Mouse (Mus musculus): ENCODE data around the gene Tcte2. TPM values are rescaled to one million over a fixed set of nuclear protein-coding genes. Genes with fewer than 3 reads are reported as not detected.

The Tcte2 gene
- total and polyA plus RNA-seq, 3 experiments: 0.17 TPM; not detected in 2

DNA sequence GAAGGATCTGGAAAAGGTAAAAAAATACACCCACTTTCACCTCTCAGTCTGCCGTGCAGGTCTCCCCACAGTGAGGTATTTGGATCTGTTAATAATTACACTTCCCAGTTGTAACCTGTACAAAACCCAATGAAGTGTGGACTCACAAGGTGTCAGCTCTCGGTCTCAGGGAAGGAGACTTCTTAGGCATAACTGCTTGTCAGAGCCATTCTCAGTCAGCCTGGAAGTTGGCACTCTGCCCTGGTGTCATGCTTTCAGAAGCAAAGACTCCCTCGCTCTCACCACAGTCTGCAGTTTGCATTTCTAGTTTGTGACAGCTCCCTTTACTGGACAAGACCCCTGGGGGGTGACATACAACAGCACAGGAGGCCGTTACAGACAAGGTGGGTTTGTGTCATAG is 16.8 kb downstream of the Tcte2 start:
- Histone ChIP-seq H3K4me1 (ENCODE audit: control insufficient read depth in 1 of 2, insufficient read depth in 2 of 2) (peaks cover 3 to 27% of the 10 kb centered on the region in 2 experiments; a peak in 3 of 4 replicates), H3K79me2 (replicated peaks; ENCODE audit: control insufficient read depth, extremely low read depth, insufficient read depth, poor library complexity, severe bottlenecking) (no peaks in the 10 kb centered on the region), H3K4me2 (ENCODE audit: insufficient read depth, low read depth, poor library complexity, severe bottlenecking) (no peak overlapping the region), H3K36me3 (replicated peaks in 1 of 2; ENCODE audit: control insufficient read depth in 1 of 2, insufficient read depth in 1 of 2, low read length in 1 of 2) (no peaks in the 10 kb centered on the region), H3K27ac (ENCODE audit: insufficient read depth, low read depth) (no peak overlapping the region), H3K27me3 (replicated peaks) (peaks cover 38% of the 10 kb centered on the region), H3K4me3 (replicated peaks in 1 of 3; ENCODE audit: low read depth in 2 of 3, low read length in 2 of 3, poor library complexity in 1 of 3) (no peak overlapping the region), H3K9me3 (replicated peaks; ENCODE audit: low read length) (peaks cover 7% of the 10 kb centered on the region), H3K9ac (ENCODE audit: insufficient read depth, low read depth) (no peak overlapping the region)
- in situ Hi-C loops (cut with MboI; ENCODE audit: low pct_ligation_motif_present, low pct_unique_long_range_greater_than_20kb, low sequenced_read_pairs) (no loop called here), dilution Hi-C loops (cut with MboI; ENCODE audit: extremely low pct_ligation_motif_present, extremely low pct_unique_long_range_greater_than_20kb, low sequenced_read_pairs) (no loop called here)
- no peak for TF ChIP-seq EP300 (IDR thresholded peaks at IDR 0.05; ENCODE audit: low read length)
- TF ChIP-seq POLR2AphosphoS2 (IDR thresholded peaks at IDR 0.05; ENCODE audit: low read depth, low read length): no peak
- no peak for TF ChIP-seq JUN (IDR thresholded peaks at IDR 0.05; ENCODE audit: insufficient read depth, low read depth, low read length)
- no peak for TF ChIP-seq ZMIZ1 (IDR thresholded peaks at IDR 0.05; ENCODE audit: low read depth, low read length)
- no peak for TF ChIP-seq GABPA (IDR thresholded peaks at IDR 0.05; ENCODE audit: insufficient replicate concordance, low read depth, low read length)
- no peak for TF ChIP-seq CTCF (conservative IDR thresholded peaks at IDR 0.05 in 1 of 2, IDR thresholded peaks at IDR 0.05 in 1 of 2; ENCODE audit: low read depth in 2 of 2, low read length in 2 of 2)
- TF ChIP-seq MYC (IDR thresholded peaks at IDR 0.05; ENCODE audit: low read depth, low read length): no peak
- no peak for TF ChIP-seq MAFK (IDR thresholded peaks at IDR 0.05; ENCODE audit: insufficient replicate concordance, low read length)
- no peak for TF ChIP-seq PAX5 (IDR thresholded peaks at IDR 0.05; ENCODE audit: low read length)
- no peak for TF ChIP-seq BHLHE40 (IDR thresholded peaks at IDR 0.05; ENCODE audit: low read depth, low read length)
- TF ChIP-seq CHD1 (IDR thresholded peaks at IDR 0.05; ENCODE audit: low read depth, low read length): no peak
- DNase-seq (ENCODE audit: extremely low read depth): no peak

DNA sequence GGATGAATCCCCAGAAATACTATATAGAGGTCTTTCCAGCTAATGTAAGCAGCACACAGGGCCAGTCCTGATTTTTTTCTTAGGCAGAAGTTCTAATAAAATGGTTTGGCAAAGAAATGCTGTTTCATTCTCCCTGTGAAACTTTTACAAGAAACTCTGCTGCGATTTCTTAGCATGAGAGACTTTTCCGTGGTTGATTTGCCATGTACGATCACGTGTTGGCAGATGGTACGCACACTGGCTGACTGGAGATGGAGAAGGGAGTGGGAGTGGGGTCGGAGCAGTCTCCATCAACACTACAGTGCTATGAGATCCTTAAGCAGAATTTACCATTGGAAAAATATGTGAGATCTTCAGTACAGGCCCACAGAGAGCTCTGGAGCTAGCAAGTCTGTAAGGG is 17.4 kb downstream of the Tcte2 start:
- H3K4me2 ChIP-seq (ENCODE audit: insufficient read depth, low read depth, poor library complexity, severe bottlenecking): no peak overlapping the region
- dilution Hi-C loops (cut with MboI; ENCODE audit: extremely low pct_ligation_motif_present, extremely low pct_unique_long_range_greater_than_20kb, low sequenced_read_pairs) (no loop called here), in situ Hi-C loops (cut with MboI; ENCODE audit: low pct_ligation_motif_present, low pct_unique_long_range_greater_than_20kb, low sequenced_read_pairs) (no loop called here)
- peaks cover 38% of the 10 kb centered on the region for H3K27me3 ChIP-seq (replicated peaks)
- peaks cover 3 to 29% of the 10 kb centered on the region in 2 experiments; a peak in 3 of 4 replicates for H3K4me1 ChIP-seq (ENCODE audit: control insufficient read depth in 1 of 2, insufficient read depth in 2 of 2)
- no peak overlapping the region for H3K27ac ChIP-seq (ENCODE audit: insufficient read depth, low read depth)
- H3K36me3 ChIP-seq (replicated peaks in 1 of 2; ENCODE audit: control insufficient read depth in 1 of 2, insufficient read depth in 1 of 2, low read length in 1 of 2): no peaks in the 10 kb centered on the region
- H3K9ac ChIP-seq (ENCODE audit: insufficient read depth, low read depth): no peak overlapping the region
- no peaks in the 10 kb centered on the region for H3K79me2 ChIP-seq (replicated peaks; ENCODE audit: control insufficient read depth, extremely low read depth, insufficient read depth, poor library complexity, severe bottlenecking)
- H3K9me3 ChIP-seq (replicated peaks; ENCODE audit: low read length): peaks cover 7% of the 10 kb centered on the region
- no peak for DNase-seq (ENCODE audit: extremely low read depth)
- no peak overlapping the region for H3K4me3 ChIP-seq (replicated peaks in 1 of 3; ENCODE audit: low read depth in 2 of 3, low read length in 2 of 3, poor library complexity in 1 of 3)
- no peak for TF ChIP-seq MEF2A (IDR thresholded peaks at IDR 0.05; ENCODE audit: borderline replicate concordance, low read depth, low read length)
- no peak for TF ChIP-seq NELFE (IDR thresholded peaks at IDR 0.05; ENCODE audit: low read depth, low read length)
- TF ChIP-seq ZKSCAN1 (IDR thresholded peaks at IDR 0.05; ENCODE audit: borderline replicate concordance, low read depth, low read length): no peak
- no peak for TF ChIP-seq CTCF (conservative IDR thresholded peaks at IDR 0.05 in 1 of 2, IDR thresholded peaks at IDR 0.05 in 1 of 2; ENCODE audit: low read depth in 2 of 2, low read length in 2 of 2)
- no peak for TF ChIP-seq PAX5 (IDR thresholded peaks at IDR 0.05; ENCODE audit: low read length)
- no peak for TF ChIP-seq BHLHE40 (IDR thresholded peaks at IDR 0.05; ENCODE audit: low read depth, low read length)
- no peak for TF ChIP-seq SMC3 (IDR thresholded peaks at IDR 0.05; ENCODE audit: low read depth, low read length)
- TF ChIP-seq MXI1 (IDR thresholded peaks at IDR 0.05; ENCODE audit: low read depth, low read length): no peak
- no peak for TF ChIP-seq EP300 (IDR thresholded peaks at IDR 0.05; ENCODE audit: low read length)

Measured in CH12.LX (cell line).